Mouse (Mus musculus): ENCODE measurements around the gene Pcsk2. TPM values are rescaled to one million over a fixed set of nuclear protein-coding genes. Genes with fewer than 3 reads are reported as not detected.

The Pcsk2 gene
- polyA plus RNA-seq, 1 experiment from 2014 or later: 1.7 TPM

GRCm38 (mm10) chr2:143844779-143845178 is 298.8 kb downstream of the Pcsk2 start:
- Histone ChIP-seq H3K9me3 (replicated peaks; ENCODE audit: control insufficient read depth, low read length) (no peaks in the 10 kb centered on the region), H3K4me2 (ENCODE audit: low read depth, low read length) (no peak overlapping the region), H3K4me3 (ENCODE audit: low read depth, low read length) (no peak overlapping the region), H3K36me3 (replicated peaks; ENCODE audit: control insufficient read depth, insufficient read depth, low read depth, low read length) (no peaks in the 10 kb centered on the region), H3K9ac (replicated peaks; ENCODE audit: low read length) (no peak overlapping the region), H3K27me3 (ENCODE audit: control insufficient read depth, insufficient read depth, low read length) (no peaks in the 10 kb centered on the region; the same call in 1 of the 2 replicates), H3K27ac (replicated peaks; ENCODE audit: low read depth, low read length) (no peak overlapping the region), H3K4me1 (ENCODE audit: control insufficient read depth, insufficient read depth, low read length) (no peaks in the 10 kb centered on the region)
- 88% methylated on average over 5 of the region's 5 CpGs for WGBS
- no peak for ATAC-seq (replicated peaks; ENCODE audit: insufficient number of reproducible peaks, low FRiP score, low TSS enrichment, low read depth)
- no peak for DNase-seq (ENCODE audit: low spot score)

DNA sequence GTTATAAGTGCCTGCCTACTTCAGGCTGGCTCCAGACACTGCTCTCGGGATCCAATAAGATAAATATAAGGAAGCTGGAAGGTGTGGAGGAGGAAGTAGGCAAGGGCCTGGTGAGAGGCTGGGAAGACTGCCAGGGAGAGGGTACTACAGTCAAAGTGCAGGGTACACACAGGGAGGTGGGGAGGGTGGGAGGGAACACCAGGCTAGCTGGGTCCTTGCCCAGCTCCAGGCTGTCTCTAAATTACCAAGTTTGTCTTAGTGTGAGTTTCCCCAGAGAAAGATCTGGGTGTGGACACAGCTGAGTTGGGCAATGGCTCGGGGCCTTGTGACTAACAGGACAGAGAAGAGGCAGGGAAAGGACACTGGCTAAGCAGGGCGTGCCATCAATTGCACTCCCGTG is 300.8 kb downstream of the Pcsk2 start:
- WGBS: 74% methylated on average over 4 of the region's 4 CpGs
- H3K4me3 ChIP-seq (ENCODE audit: low read depth, low read length): no peak overlapping the region
- no peak overlapping the region for H3K9ac ChIP-seq (replicated peaks; ENCODE audit: low read length)
- no peaks in the 10 kb centered on the region; the same call in 1 of the 2 replicates for H3K27me3 ChIP-seq (ENCODE audit: control insufficient read depth, insufficient read depth, low read length)
- no peak for DNase-seq (ENCODE audit: low spot score)
- H3K4me1 ChIP-seq (ENCODE audit: control insufficient read depth, insufficient read depth, low read length): no peaks in the 10 kb centered on the region
- no peak overlapping the region for H3K27ac ChIP-seq (replicated peaks; ENCODE audit: low read depth, low read length)
- ATAC-seq (replicated peaks; ENCODE audit: insufficient number of reproducible peaks, low FRiP score, low TSS enrichment, low read depth): no peak
- no peaks in the 10 kb centered on the region for H3K36me3 ChIP-seq (replicated peaks; ENCODE audit: control insufficient read depth, insufficient read depth, low read depth, low read length)
- H3K9me3 ChIP-seq (replicated peaks; ENCODE audit: control insufficient read depth, low read length): no peaks in the 10 kb centered on the region
- H3K4me2 ChIP-seq (ENCODE audit: low read depth, low read length): no peak overlapping the region

GRCm38 (mm10) chr2:143847291-143847690 is 301.3 kb downstream of the Pcsk2 start:
- Histone ChIP-seq H3K27me3 (ENCODE audit: control insufficient read depth, insufficient read depth, low read length) (no peaks in the 10 kb centered on the region; the same call in 1 of the 2 replicates), H3K4me1 (ENCODE audit: control insufficient read depth, insufficient read depth, low read length) (no peaks in the 10 kb centered on the region), H3K4me3 (ENCODE audit: low read depth, low read length) (no peak overlapping the region), H3K36me3 (replicated peaks; ENCODE audit: control insufficient read depth, insufficient read depth, low read depth, low read length) (no peaks in the 10 kb centered on the region), H3K27ac (replicated peaks; ENCODE audit: low read depth, low read length) (no peak overlapping the region), H3K9me3 (replicated peaks; ENCODE audit: control insufficient read depth, low read length) (no peaks in the 10 kb centered on the region), H3K9ac (replicated peaks; ENCODE audit: low read length) (no peak overlapping the region), H3K4me2 (ENCODE audit: low read depth, low read length) (no peak overlapping the region)
- DNase-seq (ENCODE audit: low spot score) (no peak), ATAC-seq (replicated peaks; ENCODE audit: insufficient number of reproducible peaks, low FRiP score, low TSS enrichment, low read depth) (no peak)
- 61% methylated on average over 3 of the region's 3 CpGs for WGBS

DNA sequence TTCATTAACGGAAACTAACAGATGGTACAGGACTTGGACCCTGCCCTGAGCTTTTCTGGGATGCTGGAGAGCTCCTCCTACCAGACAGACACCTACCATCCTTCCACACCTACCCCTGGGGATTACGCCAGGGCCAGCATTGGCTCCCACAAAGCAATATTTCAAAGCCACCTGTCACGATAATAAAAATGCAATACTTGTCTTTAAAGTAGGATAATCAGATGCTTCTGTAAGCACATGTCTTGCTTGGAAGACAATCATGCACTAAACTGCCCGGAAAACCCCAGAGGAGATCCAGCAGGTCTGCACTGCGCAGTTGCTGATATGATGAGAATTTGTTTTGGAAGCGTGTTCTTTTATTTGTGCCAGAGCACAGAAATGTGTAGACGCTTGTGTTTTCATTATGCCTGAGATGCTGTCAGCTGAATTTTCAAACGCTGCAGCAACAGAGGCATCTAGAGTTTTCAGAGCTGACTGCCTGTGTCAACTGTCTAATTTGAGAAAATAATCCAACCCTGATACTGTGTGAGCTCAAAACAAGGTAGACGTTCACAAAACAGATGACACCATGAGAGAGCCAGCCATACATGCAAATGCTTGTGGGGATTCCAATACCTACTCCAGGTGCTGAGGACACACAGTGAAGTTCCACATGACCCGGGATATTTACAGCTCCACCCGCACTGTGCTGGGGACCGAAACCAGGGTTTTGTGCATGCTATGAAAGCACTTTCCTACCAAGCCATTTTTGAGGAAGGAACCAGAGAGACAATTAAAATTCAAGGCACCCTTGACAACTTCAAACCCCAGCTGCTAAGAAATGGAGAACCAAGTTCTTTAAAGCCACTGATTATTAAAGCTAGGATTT is 305.6 kb downstream of the Pcsk2 start:
- no peak overlapping the region for H3K27ac ChIP-seq (replicated peaks; ENCODE audit: low read depth, low read length)
- DNase-seq (ENCODE audit: low spot score) (no peak), ATAC-seq (replicated peaks; ENCODE audit: insufficient number of reproducible peaks, low FRiP score, low TSS enrichment, low read depth) (no peak)
- no peak overlapping the region for H3K4me3 ChIP-seq (ENCODE audit: low read depth, low read length)
- H3K27me3 ChIP-seq (ENCODE audit: control insufficient read depth, insufficient read depth, low read length): no peaks in the 10 kb centered on the region
- no peaks in the 10 kb centered on the region for H3K4me1 ChIP-seq (ENCODE audit: control insufficient read depth, insufficient read depth, low read length)
- no peaks in the 10 kb centered on the region for H3K9me3 ChIP-seq (replicated peaks; ENCODE audit: control insufficient read depth, low read length)
- H3K36me3 ChIP-seq (replicated peaks; ENCODE audit: control insufficient read depth, insufficient read depth, low read depth, low read length): no peaks in the 10 kb centered on the region
- no peak overlapping the region for H3K9ac ChIP-seq (replicated peaks; ENCODE audit: low read length)
- WGBS: 85% methylated on average over 12 of the region's 12 CpGs
- no peak overlapping the region for H3K4me2 ChIP-seq (ENCODE audit: low read depth, low read length)

- H3K9ac ChIP-seq (replicated peaks; ENCODE audit: low read length): no peak overlapping the region
- no peak for DNase-seq (ENCODE audit: low spot score)
- WGBS: 65% methylated on average over 18 of the region's 18 CpGs
- H3K36me3 ChIP-seq (replicated peaks; ENCODE audit: control insufficient read depth, insufficient read depth, low read depth, low read length): no peaks in the 10 kb centered on the region
- no peaks in the 10 kb centered on the region for H3K27me3 ChIP-seq (ENCODE audit: control insufficient read depth, insufficient read depth, low read length)
- H3K4me3 ChIP-seq (ENCODE audit: low read depth, low read length): no peak overlapping the region
- H3K9me3 ChIP-seq (replicated peaks; ENCODE audit: control insufficient read depth, low read length): no peaks in the 10 kb centered on the region
- ATAC-seq (replicated peaks; ENCODE audit: insufficient number of reproducible peaks, low FRiP score, low TSS enrichment, low read depth): no peak
- no peaks in the 10 kb centered on the region for H3K4me1 ChIP-seq (ENCODE audit: control insufficient read depth, insufficient read depth, low read length)
- H3K4me2 ChIP-seq (ENCODE audit: low read depth, low read length): no peak overlapping the region
- H3K27ac ChIP-seq (replicated peaks; ENCODE audit: low read depth, low read length): no peak overlapping the region
These were observed 306.6 kb downstream of the Pcsk2 start for GRCm38 (mm10) chr2:143852295-143853275.

GRCm38 (mm10) chr2:143853447-143853846 is 307.5 kb downstream of the Pcsk2 start:
- H3K4me2 ChIP-seq (ENCODE audit: low read depth, low read length): no peak overlapping the region
- no peaks in the 10 kb centered on the region for H3K27me3 ChIP-seq (ENCODE audit: control insufficient read depth, insufficient read depth, low read length)
- H3K36me3 ChIP-seq (replicated peaks; ENCODE audit: control insufficient read depth, insufficient read depth, low read depth, low read length): no peaks in the 10 kb centered on the region
- WGBS: 72% methylated on average over 4 of the region's 4 CpGs
- no peaks in the 10 kb centered on the region for H3K9me3 ChIP-seq (replicated peaks; ENCODE audit: control insufficient read depth, low read length)
- no peak overlapping the region for H3K9ac ChIP-seq (replicated peaks; ENCODE audit: low read length)
- no peaks in the 10 kb centered on the region for H3K4me1 ChIP-seq (ENCODE audit: control insufficient read depth, insufficient read depth, low read length)
- ATAC-seq (replicated peaks; ENCODE audit: insufficient number of reproducible peaks, low FRiP score, low TSS enrichment, low read depth): no peak
- H3K4me3 ChIP-seq (ENCODE audit: low read depth, low read length): no peak overlapping the region
- no peak for DNase-seq (ENCODE audit: low spot score)
- H3K27ac ChIP-seq (replicated peaks; ENCODE audit: low read depth, low read length): no peak overlapping the region

DNA sequence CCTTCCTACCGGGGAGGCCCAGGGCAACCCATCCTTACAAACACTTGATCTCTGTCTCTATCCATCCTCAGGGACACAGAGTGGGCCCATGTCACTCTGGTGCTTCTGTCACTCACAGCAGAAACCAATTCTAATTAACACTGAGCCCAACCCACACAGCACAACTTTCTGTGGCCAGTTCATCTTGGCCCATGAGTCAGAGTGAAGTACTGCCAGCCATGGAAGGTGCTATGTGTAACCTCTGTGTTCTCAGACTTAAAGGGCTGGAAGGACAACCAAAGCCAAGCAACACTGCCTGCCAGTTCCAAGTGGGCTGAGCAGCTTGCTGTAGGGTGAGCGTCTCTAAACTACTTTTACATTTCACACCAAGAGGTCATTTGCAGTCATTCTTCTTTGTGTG is 313.2 kb downstream of the Pcsk2 start:
- 92% methylated on average over 2 of the region's 2 CpGs for WGBS
- no peak overlapping the region for H3K4me3 ChIP-seq (ENCODE audit: low read depth, low read length)
- H3K27me3 ChIP-seq (ENCODE audit: control insufficient read depth, insufficient read depth, low read length): no peaks in the 10 kb centered on the region
- no peak for ATAC-seq (replicated peaks; ENCODE audit: insufficient number of reproducible peaks, low FRiP score, low TSS enrichment, low read depth)
- no peak overlapping the region for H3K4me2 ChIP-seq (ENCODE audit: low read depth, low read length)
- DNase-seq (ENCODE audit: low spot score): no peak
- no peak overlapping the region for H3K9ac ChIP-seq (replicated peaks; ENCODE audit: low read length)
- H3K36me3 ChIP-seq (replicated peaks; ENCODE audit: control insufficient read depth, insufficient read depth, low read depth, low read length): no peaks in the 10 kb centered on the region
- no peaks in the 10 kb centered on the region; the same call in 1 of the 2 replicates for H3K4me1 ChIP-seq (ENCODE audit: control insufficient read depth, insufficient read depth, low read length)
- no peak overlapping the region for H3K27ac ChIP-seq (replicated peaks; ENCODE audit: low read depth, low read length)
- no peaks in the 10 kb centered on the region for H3K9me3 ChIP-seq (replicated peaks; ENCODE audit: control insufficient read depth, low read length)

Data from embryonic facial prominence, embryonic 11.5 days (tissue).